Mouse (Mus musculus) liver, adult 2 months (tissue): Measurements from ENCODE around the gene Nptxr. TPM values are rescaled to one million over a fixed set of nuclear protein-coding genes. Genes with fewer than 3 reads are reported as not detected.

Experiments used
- DNase-seq: peaks from one replicate; pipeline ENCODE4 v3.0.0-alpha.2; 2011; ENCODE audit warnings: low read depth, low spot score; ENCODE audit errors: extremely low read depth
- H3K27ac ChIP-seq: fragments of 200-500 bp; replicated peaks from 2 replicates; pipeline ENCODE4 v1.5.1; 2012; ENCODE audit warnings: low read depth, mild to moderate bottlenecking, control low read depth, inconsistent platforms, low read length; ENCODE audit not compliant: insufficient read depth
- H3K27me3 ChIP-seq: fragments of 200-500 bp; 2 replicates; pipeline ENCODE4 v1.6.1; 2012; ENCODE audit warnings: mild to moderate bottlenecking, moderate library complexity, low read length, inconsistent platforms; ENCODE audit not compliant: control insufficient read depth, insufficient read depth
- H3K36me3 ChIP-seq: fragments of 200-500 bp; 2 replicates; pipeline ENCODE4 v1.6.1; 2012; ENCODE audit warnings: low read length, inconsistent platforms; ENCODE audit not compliant: control insufficient read depth, insufficient read depth
- H3K4me1 ChIP-seq: fragments of 200-500 bp; 2 replicates; pipeline ENCODE4 v1.6.1; 2011; ENCODE audit warnings: low read length; ENCODE audit not compliant: control insufficient read depth, insufficient read depth
- H3K4me3 ChIP-seq: fragments of 200-500 bp; 2 replicates; pipeline ENCODE4 v1.5.1; 2011; ENCODE audit warnings: low read depth, mild to moderate bottlenecking, control low read depth, low read length, moderate library complexity; ENCODE audit not compliant: insufficient read depth
- H3K79me2 ChIP-seq: fragments of 200-500 bp; 2 replicates; pipeline ENCODE4 v1.6.1; 2012; ENCODE audit warnings: inconsistent platforms, mild to moderate bottlenecking, low read length, moderate library complexity; ENCODE audit not compliant: control insufficient read depth, insufficient read depth
- H3K9ac ChIP-seq: fragments of 200-500 bp; 2 replicates; pipeline ENCODE4 v1.6.1; 2012; ENCODE audit warnings: low read depth, mild to moderate bottlenecking, control low read depth, inconsistent platforms, low read length
- CTCF ChIP-seq: fragments of 200-500 bp; IDR thresholded peaks from 2 replicates; pipeline ENCODE4 v1.5.1; 2011; ENCODE audit warnings: low read depth, low read length, control low read depth
- POLR2A ChIP-seq: fragments of 200-500 bp; IDR thresholded peaks from 2 replicates; pipeline ENCODE4 v1.6.1; 2011; ENCODE audit warnings: low read length, control low read depth; ENCODE audit not compliant: insufficient read depth; ENCODE audit errors: extremely low read depth
- WGBS: fragments of 180-500 bp; shearing (Covaris S2); methylation state at CpG from one replicate; pipeline ENCODE4 v1.1.7; 2018; 5-methylcytosine and 5-hydroxymethylcytosine counted together
- polyA plus RNA-seq: library from polyadenylated mRNA; depleted of rRNA; stranded (reverse); fragments of >200 nt; gene quantifications from 2 replicates; pipeline ENCODE4 v1.2.3, GENCODE M21; 2012
- total RNA-seq: library from RNA; depleted of rRNA; stranded (reverse); fragments of >200 nt; gene quantifications from 2 replicates; pipeline ENCODE4 v1.2.3, GENCODE M21; 2014

Nptxr gene
- total and polyA plus RNA-seq, 2 experiments = 0.09 to 0.11 TPM

DNA sequence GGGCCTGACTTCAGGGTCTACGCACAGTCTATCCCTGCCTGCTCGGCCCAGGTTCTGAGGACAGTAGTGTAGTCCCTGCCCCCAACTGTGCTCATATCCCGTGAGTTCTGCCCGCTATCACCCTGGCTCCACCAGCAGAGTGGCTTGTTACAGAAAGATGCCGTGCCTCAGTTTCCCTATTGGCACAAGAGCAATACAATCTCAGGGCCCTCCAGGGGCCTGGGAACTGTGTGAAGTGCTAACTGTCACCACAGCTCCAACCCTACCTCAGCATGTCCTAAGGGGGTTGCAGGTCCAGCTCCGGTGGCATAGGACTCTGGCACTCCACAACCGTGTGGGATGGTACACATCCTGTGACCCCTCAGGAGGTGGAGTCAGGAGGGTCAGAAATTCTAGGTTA lies 7.5 kb downstream of the Nptxr start:
- TF ChIP-seq POLR2A (no peak), CTCF (no peak)
- Histone ChIP-seq H3K4me1 (no peaks in the 10 kb centered on the region), H3K27ac (no peak overlapping the region), H3K79me2 (no peaks in the 10 kb centered on the region), H3K27me3 (peaks cover under 1% of the 10 kb centered on the region; the same call in 1 of the 2 replicates), H3K9ac (no peak overlapping the region), H3K36me3 (no peaks in the 10 kb centered on the region), H3K4me3 (no peak overlapping the region)
- DNase-seq = no peak
- 83% methylated on average over 7 of the region's 7 CpGs for WGBS

DNA sequence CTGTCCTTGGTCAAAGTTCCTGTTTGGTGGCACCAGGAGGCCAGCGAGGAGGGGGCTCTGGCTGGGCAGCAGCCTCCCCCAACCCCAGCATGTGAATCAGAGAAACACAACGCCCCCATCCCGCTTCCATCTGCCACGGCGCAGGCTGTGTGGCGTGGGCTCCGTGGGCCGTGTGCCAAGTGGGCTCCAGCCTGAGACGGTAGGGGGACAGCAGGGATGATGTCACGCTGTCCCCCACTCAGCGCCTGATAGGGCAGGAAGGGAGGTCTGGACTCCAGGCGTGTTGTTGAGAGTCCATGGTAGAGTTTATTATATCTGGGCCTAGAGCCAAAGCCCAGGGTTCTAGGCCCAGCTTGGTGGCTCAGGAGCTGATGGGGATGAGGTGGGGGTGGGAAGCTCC lies 8.3 kb downstream of the Nptxr start:
- no peaks in the 10 kb centered on the region for H3K79me2 ChIP-seq
- 83% methylated on average over 12 of the region's 12 CpGs for WGBS

DNA sequence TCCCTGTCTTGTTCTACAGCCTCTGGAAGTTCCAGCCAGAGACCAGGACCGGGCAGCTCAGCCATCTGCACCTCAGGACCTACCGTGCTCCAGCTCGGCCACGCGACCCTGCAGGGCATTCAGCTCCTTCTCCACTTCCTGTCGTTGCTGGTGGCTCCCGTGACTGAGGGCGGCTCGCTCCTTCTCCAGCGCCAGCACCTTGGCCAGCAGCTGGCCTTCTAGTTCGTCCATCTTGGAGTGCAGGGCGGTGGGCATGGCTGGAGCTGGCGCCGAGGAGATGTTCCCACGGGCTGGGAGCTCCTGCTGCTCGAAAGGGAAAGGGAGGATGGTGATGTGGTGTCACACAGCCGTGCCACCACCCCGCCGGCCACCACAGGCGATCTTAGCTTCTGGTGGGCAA lies 10.4 kb downstream of the Nptxr start:
- 28% methylated on average over 20 of the region's 20 CpGs for WGBS
- H3K27me3 ChIP-seq = no peaks in the 10 kb centered on the region
- DNase-seq = no peak

More for the DNA sequence above, 8.3 kb downstream of the Nptxr start:
- no peaks in the 10 kb centered on the region for H3K4me1 ChIP-seq
- H3K4me3 ChIP-seq = no peak overlapping the region
- H3K9ac ChIP-seq = no peak overlapping the region
- no peaks in the 10 kb centered on the region for H3K36me3 ChIP-seq
- no peak overlapping the region for H3K27ac ChIP-seq
- DNase-seq = no peak
- TF ChIP-seq CTCF (no peak), POLR2A (no peak)
- no peaks in the 10 kb centered on the region for H3K27me3 ChIP-seq

DNA sequence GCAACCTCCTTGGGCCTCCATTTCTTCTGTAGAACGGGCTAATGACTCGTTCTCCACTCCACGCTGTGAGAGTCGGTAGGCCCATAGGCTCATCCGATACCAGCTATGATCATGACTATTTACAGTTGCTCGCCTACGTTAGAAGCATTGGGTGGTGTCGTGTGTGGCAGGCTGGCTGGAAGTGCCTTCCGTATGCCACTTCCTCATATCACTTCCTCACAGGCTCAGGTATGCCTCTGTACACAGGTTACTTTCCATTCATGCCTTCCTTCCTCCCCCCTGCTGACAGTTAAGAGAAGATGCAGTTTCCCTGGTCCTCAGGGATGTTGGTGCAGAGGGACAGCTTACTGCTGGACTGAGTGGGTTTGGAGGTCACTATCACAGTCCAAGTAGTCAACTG lies 11.5 kb downstream of the Nptxr start:
- no peaks in the 10 kb centered on the region for H3K36me3 ChIP-seq
- no peak overlapping the region for H3K9ac ChIP-seq
- WGBS = 92% methylated on average over 9 of the region's 9 CpGs
- H3K27me3 ChIP-seq = no peaks in the 10 kb centered on the region
- no peaks in the 10 kb centered on the region for H3K4me1 ChIP-seq
- H3K27ac ChIP-seq = no peak overlapping the region
- TF ChIP-seq POLR2A (no peak), CTCF (no peak)
- no peaks in the 10 kb centered on the region for H3K79me2 ChIP-seq
- no peak for DNase-seq
- no peak overlapping the region for H3K4me3 ChIP-seq

More for the DNA sequence above, 10.4 kb downstream of the Nptxr start:
- Histone ChIP-seq H3K27ac (no peak overlapping the region), H3K36me3 (no peaks in the 10 kb centered on the region), H3K9ac (no peak overlapping the region), H3K79me2 (no peaks in the 10 kb centered on the region), H3K4me3 (no peak overlapping the region), H3K4me1 (no peaks in the 10 kb centered on the region)
- TF ChIP-seq CTCF (no peak), POLR2A (no peak)

DNA sequence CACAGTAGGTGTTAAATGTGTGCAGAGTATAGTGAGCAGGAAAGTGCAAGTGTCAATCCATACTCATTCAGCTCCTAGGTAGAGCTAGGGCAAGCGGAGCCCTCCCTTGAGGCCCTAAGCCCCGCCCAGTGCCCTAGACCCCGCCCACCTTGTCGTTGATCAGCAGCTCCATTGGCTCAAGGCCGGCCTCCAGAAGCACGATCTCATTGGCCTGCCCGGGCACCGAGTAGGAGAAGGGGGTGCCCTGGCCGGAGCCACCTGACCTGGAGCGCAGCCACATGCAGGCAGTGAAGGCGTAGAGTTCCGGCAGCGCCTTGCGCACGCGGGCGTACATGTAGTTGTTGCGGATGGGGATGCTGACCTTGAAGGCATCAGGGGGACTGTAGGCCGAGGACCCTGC lies 12.1 kb downstream of the Nptxr start:
- no peak for DNase-seq
- H3K27ac ChIP-seq = no peak overlapping the region
- WGBS = 30% methylated on average over 19 of the region's 19 CpGs
- H3K36me3 ChIP-seq = no peaks in the 10 kb centered on the region
- no peak overlapping the region for H3K4me3 ChIP-seq
- H3K79me2 ChIP-seq = no peaks in the 10 kb centered on the region
- H3K27me3 ChIP-seq = no peaks in the 10 kb centered on the region
- TF ChIP-seq POLR2A (no peak), CTCF (no peak)
- no peak overlapping the region for H3K9ac ChIP-seq
- no peaks in the 10 kb centered on the region for H3K4me1 ChIP-seq

- no peak for TF ChIP-seq POLR2A
- peak; percentile 11; the same call in 1 of the 2 replicates for TF ChIP-seq CTCF
- H3K4me3 ChIP-seq = no peak overlapping the region
- DNase-seq = no peak
- no peaks in the 10 kb centered on the region for H3K27me3 ChIP-seq
- whole genome bisulfite sequencing = 7% methylated on average over 12 of the region's 12 CpGs
- no peaks in the 10 kb centered on the region for H3K4me1 ChIP-seq
- no peak overlapping the region for H3K9ac ChIP-seq
- no peaks in the 10 kb centered on the region for H3K36me3 ChIP-seq
- H3K27ac ChIP-seq = no peak overlapping the region
- H3K79me2 ChIP-seq = no peaks in the 10 kb centered on the region
Measured at GRCm38 (mm10) chr15:79791502-79791901, 13.1 kb downstream of the Nptxr start.
